Mouse (Mus musculus): ENCODE results near the gene Slc7a11. TPM values are rescaled to one million over a fixed set of nuclear protein-coding genes. Genes with fewer than 3 reads are reported as not detected.
"Not testable (repeated sequence)": the region's sequence is repeated elsewhere in the genome, so short reads cannot be mapped to it uniquely, and the experiment has no call there.

The Slc7a11 gene
- polyA plus RNA-seq, 1 experiment from 2014 or later = 0.30 TPM

DNA sequence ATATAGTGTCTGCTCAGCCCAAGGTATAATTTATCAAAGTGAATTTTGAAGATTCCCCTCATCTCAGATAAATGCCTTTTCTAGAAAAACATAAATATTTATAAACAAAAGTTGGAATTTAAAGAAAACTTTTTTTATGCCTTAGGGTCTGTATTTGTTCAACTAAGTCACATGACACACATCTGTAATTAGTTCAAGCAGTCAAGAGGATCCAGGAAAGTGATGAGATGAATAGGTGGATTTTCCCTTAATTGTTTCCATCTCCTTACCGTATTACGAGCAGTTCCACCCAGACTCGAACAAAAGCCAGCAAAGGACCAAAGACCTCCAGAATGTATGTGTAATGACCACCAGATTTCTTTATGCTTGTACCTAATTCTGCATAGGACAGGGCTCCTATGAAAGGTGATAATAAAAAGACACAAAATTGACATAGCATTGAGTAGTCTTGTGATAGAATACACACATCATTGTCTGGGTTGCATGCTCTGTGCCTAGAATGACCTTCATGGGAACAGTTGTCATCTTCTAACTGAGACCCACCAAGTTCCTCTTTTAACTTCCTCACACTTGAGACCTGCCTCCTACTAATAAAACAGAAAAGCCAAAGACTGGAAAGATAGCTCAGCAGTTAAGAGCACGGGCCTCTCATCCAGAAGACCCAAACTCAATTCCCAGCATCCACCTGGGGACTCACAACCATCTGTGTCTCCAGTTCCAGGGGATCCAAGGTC is 4.7 kb downstream of the Slc7a11 start:
- no peaks in the 10 kb centered on the region for H3K27me3 ChIP-seq (ENCODE audit: insufficient read depth, poor library complexity, severe bottlenecking)
- H3K4me3 ChIP-seq = no peak overlapping the region
- H3K27ac ChIP-seq = no peak overlapping the region
- H3K9me3 ChIP-seq = no peaks in the 10 kb centered on the region
- no peaks in the 10 kb centered on the region for H3K36me3 ChIP-seq
- WGBS = 78% methylated on average over 4 of the region's 4 CpGs
- H3K4me1 ChIP-seq = peaks cover 6% of the 10 kb centered on the region
- no peak for DNase-seq (ENCODE audit: low spot score)

- not testable (repeated sequence) for H3K4me3 ChIP-seq; H3K4me1 ChIP-seq; DNase-seq (ENCODE audit: low spot score); H3K9me3 ChIP-seq; H3K27ac ChIP-seq; H3K27me3 ChIP-seq (ENCODE audit: insufficient read depth, poor library complexity, severe bottlenecking); H3K36me3 ChIP-seq
- 67% methylated on average over 2 of the region's 2 CpGs for WGBS
These were observed 5.3 kb downstream of the Slc7a11 start for GRCm38 (mm10) chr3:50438081-50438480.

- H3K9me3 ChIP-seq; H3K4me1 ChIP-seq; H3K27ac ChIP-seq; H3K36me3 ChIP-seq; H3K27me3 ChIP-seq (ENCODE audit: insufficient read depth, poor library complexity, severe bottlenecking); DNase-seq (ENCODE audit: low spot score); H3K4me3 ChIP-seq: not testable (repeated sequence)
- WGBS = 87% methylated on average over 2 of the region's 2 CpGs
These were observed 7.0 kb downstream of the Slc7a11 start for GRCm38 (mm10) chr3:50436409-50436808.

- Histone ChIP-seq H3K27me3 (ENCODE audit: insufficient read depth, poor library complexity, severe bottlenecking) (no peaks in the 10 kb centered on the region), H3K4me1 (no peaks in the 10 kb centered on the region), H3K36me3 (no peaks in the 10 kb centered on the region), H3K9me3 (no peaks in the 10 kb centered on the region), H3K27ac (no peak overlapping the region), H3K4me3 (no peak overlapping the region)
- WGBS = 74% methylated on average over 4 of the region's 4 CpGs
- no peak for DNase-seq (ENCODE audit: low spot score)
These were observed 9.6 kb downstream of the Slc7a11 start for GRCm38 (mm10) chr3:50433831-50434230.

- Histone ChIP-seq H3K4me3 (no peak overlapping the region), H3K4me1 (no peaks in the 10 kb centered on the region), H3K9me3 (no peaks in the 10 kb centered on the region), H3K27me3 (ENCODE audit: insufficient read depth, poor library complexity, severe bottlenecking) (no peaks in the 10 kb centered on the region), H3K36me3 (no peaks in the 10 kb centered on the region), H3K27ac (no peak overlapping the region)
- WGBS = 85% methylated on average over 8 of the region's 8 CpGs
- DNase-seq (ENCODE audit: low spot score) = no peak
These were observed 12.6 kb downstream of the Slc7a11 start for GRCm38 (mm10) chr3:50430811-50431210.

- 68% methylated on average over 8 of the region's 8 CpGs for WGBS
- no peak for DNase-seq (ENCODE audit: low spot score)
- no peak overlapping the region for H3K27ac ChIP-seq
- no peaks in the 10 kb centered on the region for H3K9me3 ChIP-seq
- H3K4me1 ChIP-seq = no peaks in the 10 kb centered on the region
- H3K4me3 ChIP-seq = no peak overlapping the region
- H3K27me3 ChIP-seq (ENCODE audit: insufficient read depth, poor library complexity, severe bottlenecking) = no peaks in the 10 kb centered on the region
- no peaks in the 10 kb centered on the region for H3K36me3 ChIP-seq
These were observed 21.7 kb downstream of the Slc7a11 start for GRCm38 (mm10) chr3:50421480-50422277.

DNA sequence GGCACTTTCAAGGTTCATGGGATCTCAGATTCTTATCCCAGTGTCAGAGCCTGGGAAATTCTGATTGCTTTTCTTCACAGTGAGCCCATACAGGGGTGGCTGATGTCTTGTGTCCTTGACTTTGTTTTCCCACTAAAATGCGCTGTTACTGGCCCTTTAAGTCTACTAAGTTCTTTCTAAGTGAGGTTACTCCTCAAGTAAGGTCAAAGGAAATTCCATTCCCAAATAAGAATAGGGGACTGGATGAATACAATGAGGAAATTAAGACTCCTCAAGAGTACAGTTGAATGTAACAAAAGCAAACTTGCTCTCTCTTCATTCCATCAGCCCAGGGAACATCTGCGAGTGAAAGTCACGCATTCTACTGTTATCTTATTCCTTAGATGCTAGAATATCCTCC is 24.3 kb downstream of the Slc7a11 start:
- Histone ChIP-seq H3K4me3 (no peak overlapping the region), H3K27ac (no peak overlapping the region), H3K36me3 (no peaks in the 10 kb centered on the region), H3K4me1 (no peaks in the 10 kb centered on the region), H3K9me3 (no peaks in the 10 kb centered on the region), H3K27me3 (ENCODE audit: insufficient read depth, poor library complexity, severe bottlenecking) (no peaks in the 10 kb centered on the region)
- no peak for DNase-seq (ENCODE audit: low spot score)
- WGBS = 79% methylated on average over 3 of the region's 3 CpGs

- Histone ChIP-seq H3K9me3 (no peaks in the 10 kb centered on the region), H3K27me3 (ENCODE audit: insufficient read depth, poor library complexity, severe bottlenecking) (no peaks in the 10 kb centered on the region), H3K27ac (no peak overlapping the region), H3K36me3 (no peaks in the 10 kb centered on the region), H3K4me1 (no peaks in the 10 kb centered on the region), H3K4me3 (no peak overlapping the region)
- WGBS = 88% methylated on average over 2 of the region's 2 CpGs
- no peak for DNase-seq (ENCODE audit: low spot score)
These were observed 36.6 kb downstream of the Slc7a11 start for GRCm38 (mm10) chr3:50406771-50407170.

- no peak overlapping the region for H3K27ac ChIP-seq
- H3K4me1 ChIP-seq = no peaks in the 10 kb centered on the region
- no peaks in the 10 kb centered on the region for H3K27me3 ChIP-seq (ENCODE audit: insufficient read depth, poor library complexity, severe bottlenecking)
- H3K36me3 ChIP-seq = no peaks in the 10 kb centered on the region
- 67% methylated on average over 3 of the region's 3 CpGs for WGBS
- no peak for DNase-seq (ENCODE audit: low spot score)
- no peaks in the 10 kb centered on the region for H3K9me3 ChIP-seq
- no peak overlapping the region for H3K4me3 ChIP-seq
These were observed 37.5 kb downstream of the Slc7a11 start for GRCm38 (mm10) chr3:50405915-50406314.

GRCm38 (mm10) chr3:50388786-50389185 is 54.6 kb downstream of the Slc7a11 start:
- no peaks in the 10 kb centered on the region for H3K36me3 ChIP-seq
- no peaks in the 10 kb centered on the region for H3K9me3 ChIP-seq
- no peaks in the 10 kb centered on the region for H3K4me1 ChIP-seq
- 88% methylated on average over 6 of the region's 6 CpGs for WGBS
- no peak for DNase-seq (ENCODE audit: low spot score)
- no peak overlapping the region for H3K27ac ChIP-seq
- H3K27me3 ChIP-seq (ENCODE audit: insufficient read depth, poor library complexity, severe bottlenecking) = no peaks in the 10 kb centered on the region
- no peak overlapping the region for H3K4me3 ChIP-seq

- H3K27ac ChIP-seq = no peak overlapping the region
- no peaks in the 10 kb centered on the region for H3K4me1 ChIP-seq
- 35% methylated on average over 9 of the region's 9 CpGs for WGBS
- no peak overlapping the region for H3K4me3 ChIP-seq
- no peaks in the 10 kb centered on the region for H3K36me3 ChIP-seq
- H3K9me3 ChIP-seq = no peaks in the 10 kb centered on the region
- H3K27me3 ChIP-seq (ENCODE audit: insufficient read depth, poor library complexity, severe bottlenecking) = no peaks in the 10 kb centered on the region
- no peak for DNase-seq (ENCODE audit: low spot score)
These were observed 55.1 kb downstream of the Slc7a11 start for GRCm38 (mm10) chr3:50388288-50388687.

- H3K27me3 ChIP-seq (ENCODE audit: insufficient read depth, poor library complexity, severe bottlenecking) = no peaks in the 10 kb centered on the region
- no peak for DNase-seq (ENCODE audit: low spot score)
- no peaks in the 10 kb centered on the region for H3K9me3 ChIP-seq
- WGBS = 57% methylated on average over 4 of the region's 4 CpGs
- H3K27ac ChIP-seq = no peak overlapping the region
- 0 out of 2 replicates have a peak, but pooled peaks cover 5% of the 10 kb centered on the region for H3K4me1 ChIP-seq
- H3K36me3 ChIP-seq = no peaks in the 10 kb centered on the region
- H3K4me3 ChIP-seq = no peak overlapping the region
These were observed 56.1 kb downstream of the Slc7a11 start for GRCm38 (mm10) chr3:50387280-50387679.

GRCm38 (mm10) chr3:50386561-50387221 is 56.7 kb downstream of the Slc7a11 start:
- 0 out of 2 replicates have a peak, but pooled peaks cover 5% of the 10 kb centered on the region for H3K4me1 ChIP-seq
- no peak overlapping the region for H3K4me3 ChIP-seq
- H3K27me3 ChIP-seq (ENCODE audit: insufficient read depth, poor library complexity, severe bottlenecking) = no peaks in the 10 kb centered on the region
- H3K36me3 ChIP-seq = no peaks in the 10 kb centered on the region
- no peak for DNase-seq (ENCODE audit: low spot score)
- no peaks in the 10 kb centered on the region for H3K9me3 ChIP-seq
- H3K27ac ChIP-seq = no peak overlapping the region
- WGBS = 81% methylated on average over 5 of the region's 5 CpGs
